Mouse (Mus musculus) regulatory T cell (primary cell): ENCODE measurements around the gene Mid1.
"Not testable (repeated sequence)": the region's sequence is repeated elsewhere in the genome, so short reads cannot be mapped to it uniquely, and the experiment has no call there.

Experiments used
- in situ Hi-C: fragments of 300-600 bp; cut with MboI, MseI; formaldehyde crosslinking; loops from one replicate; pipeline ENCODE4 v1.15.1; 2025; ENCODE audit warnings: high pct_unique_total_duplicates

Gene Mid1

DNA sequence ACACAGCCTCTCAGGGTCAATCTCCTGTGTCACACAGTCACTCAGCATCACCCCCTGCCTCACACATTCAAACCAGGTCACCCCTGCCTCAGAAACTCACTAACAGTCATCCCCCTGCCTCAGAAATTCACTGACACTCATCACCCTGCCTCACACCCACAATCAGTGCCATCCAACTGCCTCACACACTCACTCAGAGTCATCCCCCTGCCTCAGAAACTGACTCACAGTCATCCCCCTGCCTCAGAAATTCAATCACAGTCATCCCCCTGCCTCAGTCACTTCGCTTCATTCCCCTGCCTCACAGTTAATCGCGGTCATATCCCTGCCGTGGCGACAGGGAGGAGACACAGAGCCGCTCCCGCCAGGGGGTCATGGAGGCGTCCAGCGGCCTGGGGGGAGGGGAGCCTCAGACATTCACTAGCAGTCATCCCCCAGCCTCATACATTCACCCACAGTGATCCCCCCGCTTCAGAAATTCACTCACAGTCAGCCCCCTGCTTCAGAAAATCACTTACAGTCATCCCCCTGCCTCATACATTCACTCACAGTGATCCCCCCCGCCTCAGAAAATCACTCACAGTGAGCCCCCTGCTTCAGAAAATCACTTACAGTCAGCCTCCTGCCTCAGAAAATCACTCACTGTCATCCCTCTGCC is 314.4 kb downstream of the Mid1 start:
- in situ Hi-C loops, result not testable (repeated sequence)

DNA sequence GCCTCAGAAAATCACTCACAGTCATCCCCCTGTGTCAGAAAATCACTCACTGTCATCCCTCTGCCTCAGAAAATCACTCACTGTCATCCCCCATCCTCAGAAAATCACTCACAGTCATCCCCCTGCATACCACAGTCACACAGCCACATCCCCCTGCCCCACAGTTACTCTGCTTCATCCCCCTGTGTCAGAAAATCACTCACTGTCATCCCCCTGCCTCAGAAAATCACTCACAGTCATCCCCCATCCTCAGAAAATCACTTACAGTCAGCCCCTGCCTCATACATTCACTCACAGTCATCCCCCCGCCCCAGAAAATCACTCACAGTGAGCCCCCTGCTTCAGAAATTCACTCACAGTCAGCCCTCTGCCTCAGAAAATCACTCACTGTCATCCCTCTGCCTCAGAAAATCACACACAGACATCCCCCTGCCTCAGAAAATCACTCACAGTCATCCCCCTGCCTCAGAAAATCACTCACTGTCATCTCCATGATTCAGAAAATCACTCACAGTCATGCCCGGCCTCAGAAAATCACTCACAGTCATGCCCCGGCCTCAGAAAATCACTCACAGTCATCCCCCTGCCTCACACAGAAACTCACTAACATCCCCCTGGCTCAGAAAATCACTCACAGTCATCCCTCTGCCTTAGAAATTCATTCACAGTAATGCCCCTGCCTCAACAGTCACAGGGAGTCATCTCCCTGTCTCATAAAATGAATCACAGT is 315.1 kb downstream of the Mid1 start:
- in situ Hi-C loops, result not testable (repeated sequence)

DNA sequence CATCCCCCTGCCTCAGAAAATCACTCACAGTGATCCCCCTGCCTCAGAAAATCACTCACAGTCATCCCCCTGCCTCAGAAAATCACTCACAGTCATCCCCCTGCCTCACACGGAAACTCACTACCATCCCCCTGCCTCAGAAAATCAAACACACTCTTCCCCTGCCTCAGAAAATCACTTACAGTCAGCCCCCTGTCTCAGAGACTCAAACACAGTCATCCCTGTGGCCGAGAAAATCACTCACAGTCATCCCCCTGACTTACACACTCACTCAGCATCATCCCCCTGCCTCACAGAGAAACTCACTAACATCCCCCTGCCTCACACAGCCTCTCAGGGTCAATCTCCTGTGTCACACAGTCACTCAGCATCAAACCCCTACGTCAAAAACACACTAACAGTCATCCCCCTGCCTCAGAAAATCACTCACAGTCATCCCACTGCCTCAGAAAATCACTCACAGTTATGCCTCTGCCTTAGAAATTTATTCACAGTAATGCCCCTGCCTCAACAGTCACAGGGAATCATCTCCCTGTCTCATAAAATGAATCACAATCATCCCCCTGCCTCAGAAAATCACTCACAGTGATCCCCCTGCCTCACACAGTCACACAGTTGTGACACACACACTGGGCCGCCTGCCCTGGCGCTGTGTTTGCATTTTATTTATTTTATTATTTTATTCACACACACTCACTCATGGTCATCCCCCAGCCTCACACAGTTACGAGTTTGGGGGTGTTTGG is 315.8 kb downstream of the Mid1 start:
- in situ Hi-C loops, result not testable (repeated sequence)

DNA sequence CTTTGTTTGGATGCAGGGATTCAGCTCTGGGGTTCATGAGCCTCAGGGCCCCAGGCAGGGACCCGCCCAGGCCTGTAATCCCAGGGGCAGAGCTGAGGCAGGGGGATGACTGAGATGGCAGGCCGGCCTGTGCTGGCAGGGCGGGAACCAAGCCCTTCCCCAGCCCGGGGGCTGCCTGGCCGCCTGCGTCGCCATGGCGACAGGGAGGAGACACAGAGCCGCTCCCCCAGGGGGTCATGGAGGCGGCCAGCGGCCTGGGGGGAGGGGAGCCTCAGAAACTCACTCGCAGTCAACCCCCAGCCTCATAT is 316.3 kb downstream of the Mid1 start:
- in situ Hi-C loops, result not testable (repeated sequence)

DNA sequence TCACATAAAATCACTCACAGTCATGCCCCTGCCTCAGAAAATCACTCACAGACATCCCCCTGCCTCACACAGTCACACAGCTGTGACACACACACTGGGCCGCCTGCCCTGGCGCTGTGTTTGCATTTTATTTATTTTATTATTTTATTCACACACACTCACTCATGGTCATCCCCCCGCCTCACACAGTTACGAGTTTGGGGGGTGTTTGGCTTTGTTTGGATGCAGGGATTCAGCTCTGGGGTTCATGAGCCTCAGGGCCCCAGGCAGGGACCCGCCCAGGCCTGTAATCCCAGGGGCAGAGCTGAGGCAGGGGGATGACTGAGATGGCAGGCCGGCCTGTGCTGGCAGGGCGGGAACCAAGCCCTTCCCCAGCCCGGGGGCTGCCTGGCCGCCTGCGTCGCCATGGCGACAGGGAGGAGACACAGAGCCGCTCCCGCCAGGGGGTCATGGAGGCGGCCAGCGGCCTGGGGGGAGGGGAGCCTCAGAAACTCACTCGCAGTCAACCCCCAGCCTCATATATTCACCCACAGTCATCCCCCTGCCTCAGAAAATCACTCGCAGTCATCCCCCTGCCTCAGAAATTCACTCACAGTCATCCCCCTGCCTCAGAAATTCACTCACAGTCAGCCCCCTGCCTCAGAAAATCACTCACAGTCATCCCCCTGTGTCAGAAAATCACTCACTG is 317.7 kb downstream of the Mid1 start:
- in situ Hi-C loops, result not testable (repeated sequence)

DNA sequence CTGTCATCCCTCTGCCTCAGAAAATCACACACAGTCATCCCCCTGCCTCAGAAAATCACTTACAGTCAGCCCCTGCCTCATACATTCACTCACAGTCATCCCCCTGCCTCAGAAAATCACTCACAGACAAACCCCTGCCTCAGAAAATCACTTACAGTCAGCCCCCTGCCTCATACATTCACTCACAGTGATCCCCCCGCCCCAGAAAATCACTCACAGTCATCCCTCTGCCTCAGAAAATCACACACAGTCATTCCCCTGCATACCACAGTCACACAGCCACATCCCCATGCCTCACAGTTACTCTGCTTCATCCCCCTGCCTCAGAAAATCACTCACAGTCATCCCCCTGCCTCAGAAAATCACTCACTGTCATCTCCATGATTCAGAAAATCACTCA is 318.5 kb downstream of the Mid1 start:
- in situ Hi-C loops, result not testable (repeated sequence)

DNA sequence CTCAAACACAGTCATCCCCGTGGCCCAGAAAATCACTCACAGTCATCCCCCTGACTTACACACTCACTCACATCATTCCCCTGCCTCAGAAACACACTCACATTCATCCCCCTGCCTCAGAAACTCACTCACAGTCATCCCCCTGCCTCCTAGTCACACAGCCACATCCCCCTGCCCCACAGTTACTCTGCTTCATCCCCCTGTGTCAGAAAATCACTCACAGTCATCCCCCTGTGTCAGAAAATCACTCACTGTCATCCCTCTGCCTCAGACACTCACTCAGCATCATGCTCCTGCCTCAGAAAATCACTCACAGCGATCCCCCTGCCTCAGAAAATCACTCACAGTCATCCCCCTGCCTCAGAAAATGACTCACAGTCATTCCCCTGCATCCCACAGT is 319.2 kb downstream of the Mid1 start:
- in situ Hi-C loops, result not testable (repeated sequence)

DNA sequence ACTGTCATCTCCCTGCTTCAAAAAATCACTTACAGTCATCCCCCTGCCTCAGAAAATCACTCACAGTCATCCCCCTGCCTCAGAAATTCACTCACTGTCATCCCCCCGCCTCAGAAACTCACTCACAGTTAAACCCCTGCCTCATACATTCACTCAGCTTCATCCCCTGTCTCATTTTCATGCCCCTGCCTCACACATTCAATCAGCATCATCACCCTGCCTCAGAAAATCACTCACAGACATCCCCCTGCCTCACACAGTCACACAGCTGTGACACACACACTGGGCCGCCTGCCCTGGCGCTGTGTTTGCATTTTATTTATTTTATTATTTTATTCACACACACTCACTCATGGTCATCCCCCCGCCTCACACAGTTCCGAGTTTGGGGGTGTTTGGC is 319.8 kb downstream of the Mid1 start:
- in situ Hi-C loops, result loop anchor here (5.0 kb wide), 1 partner anchor 32 kb away; no protein-coding TSS in a partner anchor

DNA sequence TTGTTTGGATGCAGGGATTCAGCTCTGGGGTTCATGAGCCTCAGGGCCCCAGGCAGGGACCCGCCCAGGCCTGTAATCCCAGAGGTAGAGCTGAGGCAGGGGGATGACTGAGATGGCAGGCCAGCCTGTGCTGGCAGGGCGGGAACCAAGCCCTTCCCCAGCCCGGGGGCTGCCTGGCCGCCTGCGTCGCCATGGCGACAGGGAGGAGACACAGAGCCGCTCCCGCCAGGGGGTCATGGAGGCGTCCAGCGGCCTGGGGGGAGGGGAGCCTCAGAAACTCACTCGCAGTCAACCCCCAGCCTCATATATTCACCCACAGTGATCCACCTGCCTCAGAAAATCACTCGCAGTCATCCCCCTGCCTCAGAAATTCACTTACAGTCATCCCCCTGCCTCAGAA is 320.2 kb downstream of the Mid1 start:
- in situ Hi-C loops, result loop anchor here (5.0 kb wide), 1 partner anchor 33 kb away; no protein-coding TSS in a partner anchor

DNA sequence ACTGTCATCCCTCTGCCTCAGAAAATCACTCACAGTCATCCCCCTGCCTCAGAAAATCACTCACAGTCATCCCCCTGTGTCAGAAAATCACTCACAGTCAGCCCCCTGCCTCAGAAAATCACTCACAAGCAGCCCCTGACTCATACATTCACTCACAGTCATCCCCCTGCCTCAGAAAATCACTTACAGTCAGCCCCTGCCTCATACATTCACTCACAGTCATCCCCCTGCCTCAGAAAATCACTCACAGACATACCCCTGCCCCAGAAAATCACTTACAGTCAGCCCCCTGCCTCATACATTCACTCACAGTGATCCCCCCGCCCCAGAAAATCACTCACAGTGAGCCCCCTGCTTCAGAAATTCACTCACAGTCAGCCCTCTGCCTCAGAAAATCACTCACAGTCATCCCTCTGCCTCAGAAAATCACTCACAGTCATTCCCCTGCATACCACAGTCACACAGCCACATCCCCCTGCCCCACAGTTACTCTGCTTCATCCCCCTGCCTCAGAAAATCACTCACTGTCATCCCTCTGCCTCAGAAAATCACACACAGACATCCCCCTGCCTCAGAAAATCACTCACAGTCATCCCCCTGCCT is 320.8 kb downstream of the Mid1 start:
- in situ Hi-C loops, result loop anchor here (5.0 kb wide), 1 partner anchor 33 kb away; no protein-coding TSS in a partner anchor

DNA sequence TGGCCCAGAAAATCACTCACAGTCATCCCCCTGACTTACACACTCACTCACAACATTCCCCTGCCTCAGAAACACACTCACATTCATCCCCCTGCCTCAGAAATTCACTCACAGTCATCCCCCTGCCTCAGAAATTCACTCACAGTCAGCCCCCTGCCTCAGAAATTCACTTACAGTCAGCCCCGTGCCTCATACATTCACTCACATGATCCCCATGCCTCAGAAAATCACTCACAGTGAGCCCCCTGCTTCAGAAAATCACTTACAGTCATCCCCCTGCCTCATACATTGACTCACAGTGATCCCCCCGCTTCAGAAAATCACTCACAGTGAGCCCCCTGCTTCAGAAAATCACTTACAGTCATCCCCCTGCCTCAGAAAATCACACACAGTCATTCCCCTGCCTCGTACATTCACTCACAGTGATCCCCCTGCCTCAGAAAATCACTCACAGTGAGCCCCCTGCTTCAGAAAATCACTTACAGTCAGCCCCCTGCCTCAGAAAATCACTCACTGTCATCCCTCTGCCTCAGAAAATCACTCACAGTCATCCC is 321.8 kb downstream of the Mid1 start:
- in situ Hi-C loops, result loop anchor here (5.0 kb wide), 1 partner anchor 34 kb away; no protein-coding TSS in a partner anchor

DNA sequence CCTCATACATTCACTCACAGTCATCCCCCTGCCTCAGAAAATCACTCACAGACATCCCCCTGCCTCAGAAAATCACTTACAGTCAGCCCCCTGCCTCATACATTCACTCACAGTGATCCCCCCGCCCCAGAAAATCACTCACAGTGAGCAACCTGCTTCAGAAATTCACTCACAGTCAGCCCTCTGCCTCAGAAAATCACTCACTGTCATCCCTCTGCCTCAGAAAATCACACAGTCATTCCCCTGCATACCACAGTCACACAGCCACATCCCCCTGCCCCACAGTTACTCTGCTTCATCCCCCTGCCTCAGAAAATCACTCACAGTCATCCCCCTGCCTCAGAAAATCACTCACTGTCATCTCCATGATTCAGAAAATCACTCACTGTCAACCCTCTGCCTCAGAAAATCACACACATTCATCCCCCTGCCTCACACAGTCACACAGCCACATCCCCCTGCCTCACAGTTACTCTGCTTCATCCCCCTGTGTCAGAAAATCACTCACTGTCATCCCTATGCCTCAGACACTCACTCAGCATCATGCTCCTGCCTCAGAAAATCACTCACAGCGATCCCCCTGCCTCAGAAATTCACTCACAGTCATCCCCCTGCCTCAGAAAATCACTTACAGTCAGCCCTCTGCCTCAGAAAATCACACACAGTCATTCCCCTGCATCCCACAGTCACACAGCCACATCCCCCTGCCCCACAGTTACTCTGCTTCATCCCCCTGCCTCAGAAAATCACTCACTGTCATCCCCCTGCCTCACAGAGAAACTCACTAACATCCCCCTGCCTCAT is 322.6 kb downstream of the Mid1 start:
- in situ Hi-C loops, result loop anchor here (5.0 kb wide), 1 partner anchor 35 kb away; no protein-coding TSS in a partner anchor

DNA sequence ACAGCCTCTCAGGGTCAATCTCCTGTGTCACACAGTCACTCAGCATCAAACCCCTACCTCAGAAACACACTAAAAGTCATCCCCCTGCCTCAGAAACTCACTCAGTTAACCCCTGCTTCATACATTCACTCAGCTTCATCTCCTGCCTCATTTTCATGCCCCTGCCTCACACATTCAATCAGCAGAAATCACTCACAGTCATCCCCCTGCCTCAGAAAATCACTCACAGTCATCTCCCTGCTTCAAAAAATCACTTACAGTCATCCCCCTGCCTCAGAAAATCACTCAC is 323.1 kb downstream of the Mid1 start:
- in situ Hi-C loops, result loop anchor here (5.0 kb wide), 1 partner anchor 36 kb away; no protein-coding TSS in a partner anchor

DNA sequence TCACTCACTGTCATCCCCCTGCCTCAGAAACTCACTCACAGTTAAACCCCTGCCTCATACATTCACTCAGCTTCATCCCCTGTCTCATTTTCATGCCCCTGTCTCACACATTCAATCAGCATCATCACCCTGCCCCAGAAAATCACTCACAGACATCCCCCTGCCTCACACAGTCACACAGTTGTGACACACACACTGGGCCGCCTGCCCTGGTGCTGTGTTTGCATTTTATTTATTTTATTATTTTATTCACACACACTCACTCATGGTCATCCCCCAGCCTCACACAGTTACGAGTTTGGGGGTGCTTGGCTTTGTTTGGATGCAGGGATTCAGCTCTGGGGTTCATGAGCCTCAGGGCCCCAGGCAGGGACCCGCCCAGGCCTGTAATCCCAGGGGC is 323.6 kb downstream of the Mid1 start:
- in situ Hi-C loops, result loop anchor here (5.0 kb wide), 1 partner anchor 36 kb away; no protein-coding TSS in a partner anchor

DNA sequence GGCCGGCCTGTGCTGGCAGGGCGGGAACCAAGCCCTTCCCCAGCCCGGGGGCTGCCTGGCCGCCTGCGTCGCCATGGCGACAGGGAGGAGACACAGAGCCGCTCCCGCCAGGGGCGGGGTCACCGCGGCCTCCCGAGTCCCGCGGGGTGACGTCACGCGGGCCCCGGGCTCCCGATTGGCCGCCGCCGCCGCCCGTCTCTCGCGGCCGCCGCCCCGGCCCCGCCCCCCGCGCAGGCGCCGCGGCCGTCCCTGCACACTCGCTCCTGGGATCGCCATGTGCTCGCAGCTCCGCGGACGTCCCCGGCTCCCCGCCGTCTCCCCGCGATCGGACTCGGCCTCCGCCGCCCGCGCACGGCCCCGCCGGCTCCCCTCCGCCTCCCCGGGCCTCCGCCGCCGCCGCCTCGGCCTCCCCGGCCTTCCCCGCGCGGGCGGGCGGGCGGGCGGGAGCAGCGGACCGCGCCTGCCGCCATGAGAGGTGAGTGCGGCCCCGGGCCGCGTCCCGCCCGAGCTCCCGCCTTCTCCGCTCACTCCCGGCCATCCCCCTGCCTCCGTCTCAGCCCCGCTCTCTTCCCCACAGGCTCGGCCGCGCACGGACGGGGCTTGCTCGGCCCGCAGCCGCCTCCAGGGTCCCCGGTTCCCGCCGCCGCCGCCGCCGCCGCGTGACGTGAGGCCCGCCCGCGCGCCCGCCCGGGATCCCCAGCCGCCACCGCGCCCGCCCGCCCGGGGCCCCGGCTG is 324.2 kb downstream of the Mid1 start, which contains the start of gene Gm21887:
TSS of gene Gm21887 (plus strand) at position 644 of the 735 bp plus-strand sequence.
- in situ Hi-C loops, result loop anchor here (5.0 kb wide), 1 partner anchor 37 kb away; no protein-coding TSS in a partner anchor

DNA sequence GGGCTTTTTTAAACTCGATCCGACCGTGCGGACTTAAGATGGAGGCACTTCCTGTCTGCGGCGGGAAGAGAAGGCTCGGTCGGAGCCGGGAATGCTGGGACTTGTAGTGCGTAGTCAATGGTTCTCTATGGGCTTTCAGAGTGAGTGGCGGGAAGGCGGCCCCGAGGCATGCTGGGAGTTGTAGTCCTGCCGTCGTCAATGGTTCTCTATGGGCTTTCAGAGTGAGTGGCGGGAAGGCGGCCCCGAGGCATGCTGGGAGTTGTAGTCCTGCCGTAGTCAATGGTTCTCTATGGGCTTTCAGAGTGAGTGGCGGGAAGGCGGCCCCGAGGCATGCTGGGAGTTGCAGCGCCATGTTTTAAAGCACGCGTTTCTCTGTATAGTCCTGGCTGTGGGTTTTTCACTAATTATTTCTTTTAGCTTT is 324.8 kb downstream of the Mid1 start:
- in situ Hi-C loops, result loop anchor here (5.0 kb wide), 1 partner anchor 38 kb away; no protein-coding TSS in a partner anchor

DNA sequence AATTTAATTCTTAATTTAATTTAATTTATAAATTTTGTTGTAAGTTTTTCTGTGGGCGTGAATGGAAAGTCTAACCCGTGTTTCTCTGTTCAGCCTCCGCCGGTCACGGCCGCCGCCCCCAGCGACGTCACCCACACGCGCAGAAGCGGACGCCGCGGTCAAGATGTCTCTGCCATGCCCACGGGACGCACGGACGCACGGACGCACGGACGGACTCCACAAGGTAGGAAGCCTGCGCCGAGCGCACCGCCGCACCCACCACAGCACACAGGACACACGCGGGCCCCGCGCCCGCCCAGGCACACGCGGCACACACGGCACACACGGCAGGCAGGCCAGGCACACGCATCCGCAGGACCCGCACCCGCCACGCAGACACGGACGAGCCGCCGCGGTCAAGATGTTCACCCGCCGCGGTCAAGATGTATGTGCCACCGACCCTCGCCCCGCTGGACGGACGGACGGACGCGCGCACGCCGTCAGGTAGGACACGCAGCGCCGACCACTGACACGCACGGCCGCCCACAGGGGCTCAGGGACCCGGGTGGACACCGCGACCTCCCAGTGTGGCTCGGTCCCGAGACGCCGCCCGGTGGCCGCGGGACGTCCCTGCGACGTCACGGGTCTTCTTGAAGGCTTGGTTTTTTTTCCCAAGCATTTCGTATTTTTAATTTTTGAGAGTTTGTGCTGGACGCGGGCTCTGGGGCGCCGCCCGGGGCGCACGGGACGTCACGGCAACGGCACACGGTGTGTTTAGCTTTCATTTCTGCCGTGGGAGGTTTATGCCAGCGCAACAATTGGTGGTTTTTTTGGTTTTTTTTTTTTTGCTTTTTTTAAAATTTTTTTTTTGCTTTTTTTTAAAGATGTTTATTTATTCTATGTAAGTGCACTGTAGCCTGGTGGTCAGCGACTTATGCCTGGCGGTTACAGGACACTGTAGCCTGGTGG is 325.9 kb downstream of the Mid1 start:
- in situ Hi-C loops, result not testable (repeated sequence)

DNA sequence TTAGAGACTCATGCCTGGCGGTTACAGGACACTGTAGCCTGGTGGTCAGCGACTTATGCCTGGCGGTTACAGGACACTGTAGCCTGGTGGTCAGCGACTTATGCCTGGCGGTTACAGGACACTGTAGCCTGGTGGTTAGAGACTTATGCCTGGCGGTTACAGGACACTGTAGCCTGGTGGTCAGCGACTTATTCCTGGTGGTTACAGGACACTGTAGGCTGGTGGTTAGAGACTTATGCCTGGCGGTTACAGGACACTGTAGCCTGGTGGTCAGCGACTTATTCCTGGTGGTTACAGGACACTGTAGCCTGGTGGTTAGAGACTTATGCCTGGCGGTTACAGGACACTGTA is 326.5 kb downstream of the Mid1 start:
- in situ Hi-C loops, result not testable (repeated sequence)
